Mouse (Mus musculus) heart, embryonic 14.5 days (tissue): Measurements from ENCODE around the gene Prkca. TPM values are rescaled to one million over a fixed set of nuclear protein-coding genes. Genes with fewer than 3 reads are reported as not detected.

Source experiments
- ATAC-seq: fragments of 200-750 bp; cut with Nextera tagmentation; 2 replicates; pipeline ENCODE4 v1.8.0; 2017; ENCODE audit warnings: low read depth, moderate TSS enrichment; ENCODE audit not compliant: insufficient number of reproducible peaks, insufficient read depth, low FRiP score
- H3K27ac ChIP-seq, 2 experiments: fragments of 200-500 bp in 1 of 2; fragments of 300-500 bp in 1 of 2; sonication (generic) in 1 of 2; replicated peaks in 1 of 2; 2 replicates each; pipeline ENCODE4 v1.5.1; 2012 to 2014; ENCODE audit warnings: low read depth in 2 of 2, low read length in 2 of 2, control low read depth in 1 of 2, mild to moderate bottlenecking in 1 of 2, mixed read lengths in 1 of 2; ENCODE audit not compliant: control insufficient read depth in 1 of 2, insufficient read depth in 1 of 2
- H3K27me3 ChIP-seq: fragments of 300-500 bp; sonication (generic); 2 replicates; pipeline ENCODE4 v1.6.1; 2014; ENCODE audit warnings: mild to moderate bottlenecking, low read length, control low read depth; ENCODE audit not compliant: control insufficient read depth, insufficient read depth
- H3K36me3 ChIP-seq: fragments of 300-500 bp; sonication (generic); 2 replicates; pipeline ENCODE4 v1.6.1; 2014; ENCODE audit warnings: mild to moderate bottlenecking, control low read depth, low read length, mixed read lengths; ENCODE audit not compliant: control insufficient read depth, insufficient read depth
- H3K4me1 ChIP-seq, 2 experiments: fragments of 200-500 bp in 1 of 2; fragments of 300-500 bp in 1 of 2; sonication (generic) in 1 of 2; 2 replicates each; pipeline ENCODE4 v1.6.1; 2012 to 2014; ENCODE audit warnings: low read length in 2 of 2, control low read depth in 1 of 2, mixed read lengths in 1 of 2; ENCODE audit not compliant: control insufficient read depth in 2 of 2, insufficient read depth in 2 of 2
- H3K4me2 ChIP-seq: fragments of 300-500 bp; sonication (generic); 2 replicates; pipeline ENCODE4 v1.6.1; 2014; ENCODE audit warnings: mild to moderate bottlenecking, low read length
- H3K4me3 ChIP-seq, 2 experiments: fragments of 200-500 bp in 1 of 2; fragments of 300-500 bp in 1 of 2; sonication (generic) in 1 of 2; 2 replicates each; pipeline ENCODE4 v1.5.1; 2012 to 2014; ENCODE audit warnings: low read length in 2 of 2, mild to moderate bottlenecking in 2 of 2, control low read depth in 1 of 2, low read depth in 1 of 2, moderate library complexity in 1 of 2; ENCODE audit not compliant: control insufficient read depth in 1 of 2, insufficient read depth in 1 of 2
- H3K9ac ChIP-seq: fragments of 300-500 bp; sonication (generic); 2 replicates; pipeline ENCODE4 v1.6.1; 2014; ENCODE audit warnings: mild to moderate bottlenecking, low read length
- H3K9me3 ChIP-seq: fragments of 300-500 bp; sonication (generic); 2 replicates; pipeline ENCODE4 v1.6.1; 2016; ENCODE audit warnings: low read length, control low read depth; ENCODE audit not compliant: control insufficient read depth
- WGBS: fragments of 180-500 bp; shearing (Covaris S2); extraction: QIAGEN DNeasy Blood & Tissue Kit; methylation state at CpG from one replicate; pipeline ENCODE4 v1.1.7; 2014; 5-methylcytosine and 5-hydroxymethylcytosine counted together
- polyA plus RNA-seq: library from polyadenylated mRNA; unstranded; fragments of >200 nt; fragmentation: Nextera tagmentation; extraction: Ambion mirVana; gene quantifications from 2 replicates; pipeline ENCODE4 v1.2.1, GENCODE M21; 2014

Prkca gene
- polyA plus RNA-seq, 1 experiment from 2014 or later: 21.4 TPM

GRCm38 (mm10) chr11:108230101-108230500 is 113.6 kb downstream of the Prkca start:
- Histone ChIP-seq H3K36me3 (no peaks in the 10 kb centered on the region), H3K27me3 (no peaks in the 10 kb centered on the region), H3K27ac (no peak overlapping the region), H3K4me1 (peaks cover 30 to 48% of the 10 kb centered on the region in 2 experiments), H3K4me2 (no peak overlapping the region), H3K4me3 (no peak overlapping the region), H3K9me3 (no peaks in the 10 kb centered on the region), H3K9ac (no peak overlapping the region)
- WGBS: 91% methylated on average over 4 of the region's 4 CpGs
- no peak for ATAC-seq

GRCm38 (mm10) chr11:108229176-108229946 is 114.4 kb downstream of the Prkca start:
- no peak overlapping the region for H3K4me3 ChIP-seq
- ATAC-seq: no peak
- H3K4me1 ChIP-seq: peaks cover 32 to 52% of the 10 kb centered on the region in 2 experiments
- no peak overlapping the region for H3K9ac ChIP-seq
- no peak overlapping the region for H3K4me2 ChIP-seq
- no peaks in the 10 kb centered on the region for H3K9me3 ChIP-seq
- WGBS: 57% methylated on average over 8 of the region's 8 CpGs
- no peaks in the 10 kb centered on the region for H3K36me3 ChIP-seq
- peak overlapping the region in 1 of 2 experiments; percentile 10; a peak in 1 of 4 replicates for H3K27ac ChIP-seq
- no peaks in the 10 kb centered on the region for H3K27me3 ChIP-seq

DNA sequence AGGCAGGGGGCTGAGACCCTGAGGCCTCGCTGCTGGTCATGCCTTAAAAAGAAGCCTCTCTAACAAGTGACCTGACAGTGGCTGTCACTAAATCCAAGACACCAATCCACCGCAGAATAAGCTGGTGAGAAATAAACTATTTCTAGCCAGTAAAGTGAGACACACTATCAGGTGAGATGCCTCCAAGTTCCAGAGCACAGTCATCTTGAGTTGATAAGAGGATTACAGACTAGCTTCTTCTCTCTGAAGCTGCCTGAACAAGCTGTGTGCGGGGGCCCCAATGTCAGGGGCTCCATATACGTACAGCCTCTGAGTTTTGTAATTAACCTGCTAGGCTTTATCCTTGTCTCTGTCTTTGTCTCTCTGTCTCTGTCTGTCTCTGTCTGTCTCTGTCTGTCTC is 115.2 kb downstream of the Prkca start:
- Histone ChIP-seq H3K27me3 (no peaks in the 10 kb centered on the region), H3K36me3 (no peaks in the 10 kb centered on the region), H3K4me1 (peaks cover 38 to 60% of the 10 kb centered on the region in 2 experiments), H3K4me2 (no peak overlapping the region), H3K9me3 (no peaks in the 10 kb centered on the region), H3K4me3 (no peak overlapping the region), H3K9ac (no peak overlapping the region), H3K27ac (no peak overlapping the region)
- WGBS: 60% methylated on average over 4 of the region's 4 CpGs
- ATAC-seq: no peak

- H3K9ac ChIP-seq: no peak overlapping the region
- WGBS: 90% methylated on average over 5 of the region's 5 CpGs
These were observed 117.5 kb downstream of the Prkca start for GRCm38 (mm10) chr11:108226248-108226647.

DNA sequence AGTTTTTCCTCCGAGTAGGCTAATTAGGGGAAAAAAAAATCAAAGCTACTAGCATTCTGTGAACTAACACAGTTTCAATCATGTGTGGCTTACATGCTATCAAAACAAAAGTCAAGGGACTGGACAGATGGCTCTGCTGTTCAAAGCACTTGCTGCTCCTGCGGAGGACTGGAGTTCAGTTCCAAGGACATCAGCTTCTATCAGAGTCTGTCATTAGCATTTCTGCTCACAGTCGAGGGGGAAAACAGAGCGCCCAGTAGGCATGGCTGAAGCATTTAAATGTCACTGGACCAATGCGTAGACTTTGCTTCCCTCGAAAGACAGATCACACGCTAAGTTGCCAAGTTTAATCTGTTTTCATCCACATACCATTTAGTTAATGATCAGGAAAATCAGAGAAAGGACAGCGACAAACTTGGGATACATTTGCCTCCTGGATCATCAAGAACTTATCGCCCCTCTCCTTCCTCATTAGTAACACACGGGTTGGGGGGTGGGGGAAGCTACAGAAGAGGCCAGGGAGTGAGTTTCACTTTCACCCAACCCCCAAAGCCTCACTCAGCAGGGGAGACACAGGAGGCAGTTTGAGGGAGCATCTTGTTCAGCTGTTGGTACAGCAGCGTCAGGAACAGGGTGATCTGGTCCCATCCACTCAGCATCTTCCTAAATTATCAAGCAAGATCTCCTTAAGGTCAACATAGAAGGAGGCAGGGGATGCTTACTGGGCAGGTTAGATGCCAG is 119.3 kb downstream of the Prkca start:
- WGBS: 28% methylated on average over 11 of the region's 11 CpGs
- Histone ChIP-seq H3K4me1 (peaks cover 40 to 62% of the 10 kb centered on the region in 2 experiments), H3K36me3 (no peaks in the 10 kb centered on the region), H3K27me3 (no peaks in the 10 kb centered on the region), H3K4me3 (no peak overlapping the region), H3K4me2 (peak overlapping the region; percentile 44), H3K9ac (no peak overlapping the region), H3K27ac (peak overlapping the region; percentile 53 to 59), H3K9me3 (no peaks in the 10 kb centered on the region)
- no peak for ATAC-seq

More at GRCm38 (mm10) chr11:108226248-108226647, 117.5 kb downstream of the Prkca start:
- no peak for ATAC-seq
- Histone ChIP-seq H3K27me3 (no peaks in the 10 kb centered on the region), H3K9me3 (no peaks in the 10 kb centered on the region), H3K27ac (no peak overlapping the region), H3K4me1 (peaks cover 46 to 70% of the 10 kb centered on the region in 2 experiments), H3K36me3 (no peaks in the 10 kb centered on the region), H3K4me3 (no peak overlapping the region), H3K4me2 (no peak overlapping the region)

DNA sequence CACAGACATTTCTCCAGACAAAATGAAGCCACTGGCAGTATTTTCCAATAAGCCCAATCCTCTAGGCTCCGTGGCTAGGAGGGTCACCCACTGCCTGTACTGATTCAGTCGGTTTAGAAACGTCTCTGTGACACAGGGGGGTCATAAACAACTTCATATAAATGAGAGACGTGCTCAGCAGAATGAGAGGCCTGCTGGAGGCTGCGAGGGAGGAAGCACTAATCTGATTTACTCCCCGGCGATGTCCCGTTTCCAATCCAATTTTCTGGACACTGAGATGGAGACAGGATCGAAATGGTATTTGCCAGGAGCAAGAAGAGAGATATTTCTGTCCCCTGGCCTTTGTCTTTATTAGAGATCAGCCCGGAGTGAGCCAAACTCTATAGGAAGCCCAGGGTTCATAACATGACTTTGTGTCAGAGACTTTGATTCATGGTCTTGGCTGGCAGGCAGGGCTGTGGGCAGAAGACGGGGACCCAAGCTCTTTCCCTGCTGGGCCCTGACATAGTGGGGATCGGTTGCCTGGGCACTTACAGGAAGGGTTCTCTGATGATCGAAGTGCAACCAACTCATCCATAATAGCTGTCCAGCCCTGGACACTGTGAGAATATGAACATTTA is 120.0 kb downstream of the Prkca start:
- Histone ChIP-seq H3K27ac (peak overlapping the region; percentile 10 to 59; a peak in 3 of 4 replicates), H3K9ac (no peak overlapping the region), H3K36me3 (no peaks in the 10 kb centered on the region), H3K4me2 (no peak overlapping the region), H3K4me3 (no peak overlapping the region), H3K9me3 (no peaks in the 10 kb centered on the region), H3K4me1 (peaks cover 37 to 56% of the 10 kb centered on the region in 2 experiments), H3K27me3 (no peaks in the 10 kb centered on the region)
- ATAC-seq: no peak
- WGBS: 64% methylated on average over 13 of the region's 13 CpGs

- no peak for ATAC-seq
- H3K36me3 ChIP-seq: no peaks in the 10 kb centered on the region
- no peaks in the 10 kb centered on the region for H3K27me3 ChIP-seq
- no peak overlapping the region for H3K9ac ChIP-seq
- WGBS: 79% methylated on average over 6 of the region's 6 CpGs
- H3K4me1 ChIP-seq: peaks cover 37 to 51% of the 10 kb centered on the region in 2 experiments
- 0 out of 4 replicates have a peak overlapping the region, but pooled peaks of 1 of the 2 experiments have one; percentile 59 for H3K27ac ChIP-seq
- no peak overlapping the region for H3K4me3 ChIP-seq
- no peak overlapping the region for H3K4me2 ChIP-seq
- H3K9me3 ChIP-seq: no peaks in the 10 kb centered on the region
These were observed 120.6 kb downstream of the Prkca start for GRCm38 (mm10) chr11:108223154-108223553.
